Mouse (Mus musculus): Measurements from ENCODE around the gene Ctnna3. TPM values are rescaled to one million over a fixed set of nuclear protein-coding genes. Genes with fewer than 3 reads are reported as not detected.

Gene Ctnna3
- total RNA-seq, 2 experiments from 2014 or later = 75.4 to 79.3 TPM

GRCm38 (mm10) chr10:64023340-64023739 lies 593.4 kb downstream of the Ctnna3 start:
- intact Hi-C loops (cut with DNase I) = no loop called here
- DNase-seq = no peak

- no peak for DNase-seq
- intact Hi-C loops (cut with DNase I) = no loop called here
Observed at GRCm38 (mm10) chr10:64030901-64031300, 601.0 kb downstream of the Ctnna3 start.

DNA sequence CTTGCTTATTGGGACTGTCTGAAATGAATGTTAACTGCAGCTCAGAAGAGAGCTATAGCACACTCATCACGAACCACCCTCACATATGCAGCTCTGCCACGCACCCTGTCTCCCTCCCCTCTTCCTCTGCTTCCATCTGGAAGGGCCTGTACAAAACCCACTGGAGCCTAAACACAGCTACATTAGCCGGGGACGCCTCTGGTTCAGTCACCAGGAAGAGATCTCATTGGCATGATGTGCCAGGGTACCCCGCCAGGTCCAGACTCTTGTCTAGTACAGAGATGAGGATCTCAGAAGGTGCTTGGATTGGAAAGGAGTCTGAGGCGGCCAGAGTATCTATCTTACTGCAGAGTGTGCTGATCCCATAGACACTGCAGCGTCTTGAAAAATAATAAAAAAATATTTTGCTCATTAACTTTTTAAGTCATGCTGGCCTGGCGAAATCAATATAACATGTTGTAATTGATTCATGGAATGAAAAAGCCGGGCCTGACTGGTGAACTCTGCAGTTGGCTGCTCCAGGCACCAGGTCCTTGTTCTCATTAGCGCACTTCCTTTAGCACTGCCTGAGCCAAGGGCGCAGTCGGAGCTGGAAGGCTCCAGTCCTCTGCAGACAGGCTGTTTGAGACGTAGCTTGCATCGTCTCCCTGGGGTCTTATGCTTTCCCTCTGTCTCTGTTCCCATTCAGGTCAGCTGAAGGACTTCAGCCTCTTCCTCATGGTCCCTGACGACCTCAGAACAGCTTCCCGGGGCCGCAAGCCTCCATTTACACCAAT lies 610.0 kb downstream of the Ctnna3 start:
- intact Hi-C loops (cut with DNase I) = loop anchor here (5.0 kb wide), 1 partner anchor 153 kb away; no protein-coding TSS in a partner anchor

GRCm38 (mm10) chr10:64041218-64041617 lies 611.3 kb downstream of the Ctnna3 start:
- DNase-seq = no peak
- intact Hi-C loops (cut with DNase I) = no loop called here

More for the DNA sequence above, 610.0 kb downstream of the Ctnna3 start:
- peak; percentile 40 to 44 for DNase-seq

- intact Hi-C loops (cut with DNase I) = no loop called here
- no peak for DNase-seq
Observed at GRCm38 (mm10) chr10:64041892-64042291, 612.0 kb downstream of the Ctnna3 start.

DNA sequence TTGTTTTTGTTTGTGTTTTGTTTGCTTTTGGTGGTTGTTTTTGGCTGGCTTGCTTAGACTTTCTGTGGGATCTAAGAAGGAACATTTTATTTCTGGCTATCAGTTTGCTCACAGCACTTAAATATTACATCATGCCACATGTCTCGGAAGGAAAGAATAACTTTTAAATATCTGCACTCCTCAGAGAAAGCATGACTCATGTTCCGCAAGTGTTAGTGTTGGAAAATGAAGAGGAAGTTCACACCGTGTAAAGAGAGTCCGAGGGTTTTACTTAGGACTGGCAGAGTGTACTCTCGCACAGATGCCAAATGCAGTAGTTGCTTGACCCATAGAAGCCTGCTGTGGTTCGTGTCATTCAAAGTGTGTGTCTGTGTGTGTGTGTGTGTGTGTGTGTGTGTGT lies 619.3 kb downstream of the Ctnna3 start:
- intact Hi-C loops (cut with DNase I) = no loop called here
- DNase-seq = peak in 1 of 2 experiments; percentile 16

GRCm38 (mm10) chr10:64049946-64050345 lies 620.0 kb downstream of the Ctnna3 start:
- intact Hi-C loops (cut with DNase I) = no loop called here
- no peak for DNase-seq

- intact Hi-C loops (cut with DNase I) = no loop called here
- DNase-seq = no peak
Observed at GRCm38 (mm10) chr10:64063704-64064103, 633.8 kb downstream of the Ctnna3 start.

- intact Hi-C loops (cut with DNase I) = no loop called here
- peak; percentile 54 for DNase-seq
Observed at GRCm38 (mm10) chr10:64075944-64076343, 646.0 kb downstream of the Ctnna3 start.

DNA sequence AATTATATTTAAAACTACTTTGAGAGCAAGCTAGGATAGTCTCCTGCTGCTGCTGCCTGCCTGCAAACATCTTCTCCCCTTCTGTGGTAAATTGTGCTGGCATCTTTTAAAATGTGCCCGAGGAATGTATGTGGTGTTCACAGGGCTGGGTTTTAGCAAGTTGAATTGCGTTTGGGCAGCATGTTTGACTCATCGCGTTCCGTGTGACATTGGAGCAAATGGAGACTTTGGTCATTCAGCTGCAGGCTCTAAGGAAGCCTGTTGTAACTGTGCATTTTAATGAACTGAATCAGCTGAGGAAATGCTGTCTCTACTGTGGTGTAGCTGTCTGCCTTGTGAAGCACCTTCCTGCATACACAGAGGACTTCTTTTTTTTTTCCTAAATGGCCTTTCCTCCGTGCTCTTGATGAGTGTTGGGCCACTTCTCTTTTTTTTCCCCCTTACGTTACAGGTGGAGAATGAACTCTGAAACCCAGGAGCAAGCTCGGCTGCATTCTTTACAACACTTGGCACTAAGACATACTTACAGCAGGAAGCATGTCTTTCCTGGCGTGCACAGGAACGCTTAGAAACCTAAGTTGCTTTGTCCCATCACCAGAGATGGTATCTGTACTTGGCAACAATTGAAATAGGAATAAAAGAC lies 646.6 kb downstream of the Ctnna3 start:
- intact Hi-C loops (cut with DNase I) = no loop called here

DNA sequence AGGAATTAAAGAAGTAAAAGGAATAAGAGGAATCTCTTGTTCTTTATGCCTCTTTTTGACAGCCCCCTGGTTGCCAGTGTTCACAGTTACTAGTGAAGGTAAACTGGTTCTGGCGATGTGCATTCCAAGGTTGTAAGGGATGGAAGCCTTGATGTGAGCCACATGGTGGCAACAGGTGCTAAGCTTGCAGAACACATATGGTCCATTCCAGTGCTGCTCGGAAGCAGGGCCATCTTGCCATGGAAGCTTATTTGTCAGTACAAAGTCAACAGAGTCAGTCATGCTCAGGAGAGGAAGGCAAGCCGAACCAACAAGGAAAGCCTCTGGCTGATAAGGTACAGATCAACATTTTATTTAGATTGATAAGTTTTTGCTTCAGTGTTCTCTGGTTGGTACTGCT lies 652.4 kb downstream of the Ctnna3 start:
- intact Hi-C loops (cut with DNase I) = loop anchor here (5.0 kb wide), 1 partner anchor 500 kb away; no protein-coding TSS in a partner anchor
- DNase-seq = no peak

More for the DNA sequence above, 646.6 kb downstream of the Ctnna3 start:
- no peak for DNase-seq

GRCm38 (mm10) chr10:64083813-64084212 lies 653.9 kb downstream of the Ctnna3 start:
- intact Hi-C loops (cut with DNase I) = loop anchor here (5.0 kb wide), 1 partner anchor 502 kb away; no protein-coding TSS in a partner anchor

GRCm38 (mm10) chr10:64084465-64084864 lies 654.6 kb downstream of the Ctnna3 start:
- intact Hi-C loops (cut with DNase I) = loop anchor here (5.0 kb wide), 1 partner anchor 502 kb away; no protein-coding TSS in a partner anchor
- DNase-seq = peak in 1 of 2 experiments; percentile 42

More at GRCm38 (mm10) chr10:64083813-64084212, 653.9 kb downstream of the Ctnna3 start:
- DNase-seq = no peak

- intact Hi-C loops (cut with DNase I) = loop anchor here (5.0 kb wide), 1 partner anchor 186 kb away; no protein-coding TSS in a partner anchor
- no peak for DNase-seq
Observed at GRCm38 (mm10) chr10:64086183-64086566, 656.3 kb downstream of the Ctnna3 start.

DNA sequence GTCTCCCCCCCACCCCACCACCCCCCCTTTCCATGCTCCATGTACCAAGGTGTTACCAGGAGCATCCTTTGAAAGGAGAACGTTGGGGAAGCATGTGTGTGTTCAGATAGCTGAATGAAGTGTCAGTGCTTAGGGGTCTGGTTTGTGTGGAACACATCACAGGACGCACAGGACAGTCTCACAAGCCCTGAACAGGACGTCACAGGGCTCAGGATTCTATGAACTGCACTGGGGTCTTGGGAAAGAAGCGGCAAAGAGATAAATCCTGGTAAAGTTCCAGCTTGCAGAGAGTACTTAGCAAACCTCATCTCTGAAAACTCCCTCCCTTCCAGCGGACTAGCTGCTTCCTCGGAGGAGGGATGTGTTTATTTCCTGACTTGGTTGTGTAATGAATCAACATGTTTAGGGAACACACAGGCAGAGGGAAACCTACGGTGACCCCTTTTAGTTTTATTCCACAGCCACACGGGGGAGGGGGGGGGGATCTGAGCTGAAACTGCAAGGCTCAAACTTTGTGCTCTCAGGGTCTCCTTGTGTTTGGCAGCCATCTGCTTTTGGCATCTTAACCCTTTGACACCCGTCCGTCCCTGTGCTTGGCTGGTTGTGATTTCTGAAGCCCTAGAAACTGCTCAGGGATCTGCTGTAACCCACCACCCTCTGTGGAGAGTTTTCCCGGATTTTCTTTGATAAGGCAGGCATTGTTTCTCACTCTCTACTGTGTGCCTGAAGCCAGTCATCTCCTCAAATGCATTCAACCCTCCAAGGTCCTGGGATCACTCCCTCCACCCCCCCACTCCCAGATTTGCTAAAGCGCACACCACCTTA lies 656.9 kb downstream of the Ctnna3 start:
- intact Hi-C loops (cut with DNase I) = loop anchor here (5.0 kb wide), 1 partner anchor 186 kb away; no protein-coding TSS in a partner anchor
- no peak for DNase-seq

- DNase-seq = no peak
- intact Hi-C loops (cut with DNase I) = loop anchor here (5.0 kb wide), 1 partner anchor 185 kb away; no protein-coding TSS in a partner anchor
Observed at GRCm38 (mm10) chr10:64087521-64087920, 657.6 kb downstream of the Ctnna3 start.

DNA sequence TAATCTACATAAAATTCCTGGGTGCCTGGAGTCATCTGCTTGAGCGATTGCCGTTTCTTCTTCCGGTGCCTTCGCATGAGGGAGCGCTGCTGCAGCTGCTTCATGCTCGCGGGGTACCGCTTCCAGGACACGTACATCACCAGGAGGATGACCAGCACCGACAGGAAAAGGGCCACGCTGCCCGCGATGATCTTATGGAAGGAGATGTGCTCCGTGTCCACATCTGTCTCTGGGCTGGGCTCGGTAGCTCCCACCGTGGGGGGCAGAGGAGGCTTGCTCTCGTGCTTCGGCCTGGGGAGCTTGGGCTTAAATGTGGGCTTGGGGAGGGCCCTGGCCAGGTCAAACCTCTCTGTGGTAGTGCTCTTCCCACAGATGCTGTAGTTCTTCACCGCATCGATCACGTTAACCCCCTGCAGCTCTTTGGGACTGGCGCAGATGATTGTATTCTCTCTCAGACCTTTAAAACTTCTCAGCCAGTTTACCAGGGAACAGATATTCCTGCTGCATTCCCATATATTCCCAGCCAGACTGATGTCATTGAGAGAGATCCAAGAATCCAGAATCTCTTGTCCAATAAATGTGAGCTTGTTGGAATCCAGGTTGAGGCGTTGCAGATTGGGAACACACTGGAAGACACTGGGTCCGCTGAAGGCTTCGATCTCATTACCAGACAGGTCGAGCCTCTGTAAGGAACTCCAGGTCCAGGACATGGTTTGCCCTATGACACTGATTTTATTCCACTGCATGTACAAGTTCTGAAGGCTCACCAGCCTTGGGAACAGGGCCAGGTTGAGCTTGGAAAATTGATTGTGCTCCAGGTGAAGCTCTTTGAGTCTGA lies 658.3 kb downstream of the Ctnna3 start:
- intact Hi-C loops (cut with DNase I) = loop anchor here (5.0 kb wide), 1 partner anchor 184 kb away; no protein-coding TSS in a partner anchor
- no peak for DNase-seq

GRCm38 (mm10) chr10:64088774-64089460 lies 659.0 kb downstream of the Ctnna3 start:
- no peak for DNase-seq
- intact Hi-C loops (cut with DNase I) = loop anchor here (5.0 kb wide), 1 partner anchor 183 kb away; no protein-coding TSS in a partner anchor

Measured in heart, postnatal 10 days (tissue).